In the genomic region with DNA sequence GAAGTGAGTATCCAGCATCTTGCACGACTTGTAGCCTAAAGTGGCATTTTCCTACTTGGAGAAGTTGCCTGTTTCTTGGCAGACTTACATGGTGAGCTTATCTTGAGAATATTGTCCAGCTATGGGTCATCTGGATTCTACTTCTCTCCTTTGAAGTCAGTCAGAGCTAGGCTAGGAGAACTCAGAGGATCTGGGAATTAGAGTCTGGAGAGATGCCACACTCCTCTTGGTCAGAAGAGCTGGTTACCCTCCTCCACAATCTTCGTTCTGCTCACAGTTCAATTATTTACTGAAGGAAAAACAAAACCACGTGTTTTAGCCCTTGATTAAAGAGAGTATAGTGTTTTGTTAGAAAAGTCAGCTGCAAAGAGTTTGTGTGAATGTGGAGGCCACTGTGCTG, we compare ENCODE assay signal across 17 mouse cellular contexts.
"Had no signal": no experiment of that assay in that cellular context is flagged by ENCODE, and none has a peak within 500 bp of the region (broad histone marks: within the 10 kb centered on the region; RNA-seq: fewer than 3 reads in every experiment).

No protein-coding gene starts in this region.

- H3K4me2 ChIP-seq: lung, embryonic 15.5 days; midbrain, embryonic 11.5 days; midbrain, embryonic 13.5 days; midbrain, embryonic 15.5 days; neural tube, embryonic 12.5 days; stomach, embryonic 15.5 days had no signal

- H3K4me3 ChIP-seq: lung, embryonic 15.5 days; megakaryocyte, embryonic 14.5 days; midbrain, embryonic 13.5 days; midbrain, embryonic 15.5 days; neural tube, embryonic 12.5 days; stomach, embryonic 15.5 days had no signal

- H3K4me1 ChIP-seq: lung, embryonic 15.5 days; megakaryocyte, embryonic 14.5 days; midbrain, embryonic 13.5 days; midbrain, embryonic 15.5 days; neural tube, embryonic 12.5 days; stomach, embryonic 15.5 days had no signal

- H3K36me3 ChIP-seq: lung, embryonic 15.5 days; midbrain, embryonic 13.5 days; midbrain, embryonic 15.5 days; neural tube, embryonic 12.5 days; stomach, embryonic 15.5 days had no signal

- DNase-seq: lung, adult 2 months; lung, postnatal 14 days; lung, postnatal 36 days; right cerebral cortex, postnatal 14 days; thymus, adult 2 months; thymus, postnatal 25 days; thymus, postnatal 4 days had no signal

- H3K9ac ChIP-seq: lung, embryonic 15.5 days; midbrain, embryonic 13.5 days; midbrain, embryonic 15.5 days; neural tube, embryonic 12.5 days; stomach, embryonic 15.5 days had no signal

- ATAC-seq: lung, postnatal 0 days; midbrain, embryonic 13.5 days; midbrain, embryonic 15.5 days had no signal

- H3K27ac ChIP-seq: lung, embryonic 15.5 days; macrophage; midbrain, embryonic 13.5 days; midbrain, embryonic 15.5 days; neural tube, embryonic 12.5 days; stomach, embryonic 15.5 days; stomach, postnatal 0 days had no signal

- H3K9me3 ChIP-seq: lung, embryonic 15.5 days; megakaryocyte, embryonic 14.5 days; midbrain, embryonic 13.5 days; midbrain, embryonic 15.5 days; neural tube, embryonic 12.5 days; stomach, embryonic 15.5 days had no signal

- H3K27me3 ChIP-seq: lung, embryonic 15.5 days; megakaryocyte, embryonic 14.5 days; midbrain, embryonic 13.5 days; midbrain, embryonic 15.5 days; neural tube, embryonic 12.5 days; stomach, embryonic 15.5 days had no signal
